Mouse (Mus musculus): ENCODE measurements around the gene Gm10340.
"Not testable (repeated sequence)": the region's sequence is repeated elsewhere in the genome, so short reads cannot be mapped to it uniquely, and the experiment has no call there.

Gene Gm10340

GRCm38 (mm10) chr14:3133697-3134096 is at the start of gene Gm10340:
Gm10340 (plus strand) TSS chr14:3133997.
- DNase-seq, result not testable (repeated sequence)

GRCm38 (mm10) chr14:3116051-3116450 is 17.7 kb upstream of the Gm10340 start:
- not testable (repeated sequence) for DNase-seq

- DNase-seq, result not testable (repeated sequence)
These were observed 54.2 kb downstream of the Gm10340 start, which contains the start of gene Gm5795 for GRCm38 (mm10) chr14:3187955-3188354. Gm5795 (plus strand) TSS chr14:3188255.
